Mouse (Mus musculus) kidney, embryonic 16.5 days (tissue): ENCODE measurements at regions not wholly inside any gene's neighbourhood (a gene's known extent, or its start where the extent isn't known, plus 50 kb on each side); places are given as distances from the start of the nearest gene placed in this dataset.

Experiments
- ATAC-seq: fragments of 200-750 bp; cut with Nextera tagmentation; 2 replicates; pipeline ENCODE4 v1.8.0; 2017; ENCODE audit warnings: moderate TSS enrichment; ENCODE audit not compliant: low FRiP score, low TSS enrichment
- H3K27ac ChIP-seq: fragments of 300-500 bp; sonication (generic); 2 replicates; pipeline ENCODE4 v1.5.1; 2014; ENCODE audit warnings: low read length
- H3K27me3 ChIP-seq: fragments of 300-500 bp; sonication (generic); 2 replicates; pipeline ENCODE4 v1.6.1; 2014; ENCODE audit warnings: low read length, control low read depth, mixed read lengths; ENCODE audit not compliant: insufficient read depth
- H3K36me3 ChIP-seq: fragments of 300-500 bp; sonication (generic); 2 replicates; pipeline ENCODE4 v1.6.1; 2014; ENCODE audit warnings: low read length, control low read depth, mixed read lengths; ENCODE audit not compliant: insufficient read depth
- H3K4me1 ChIP-seq: fragments of 300-500 bp; sonication (generic); 2 replicates; pipeline ENCODE4 v1.6.1; 2014; ENCODE audit warnings: low read length, control low read depth, mixed read lengths; ENCODE audit not compliant: insufficient read depth
- H3K4me2 ChIP-seq: fragments of 300-500 bp; sonication (generic); replicated peaks from 2 replicates; pipeline ENCODE4 v1.6.1; 2014; ENCODE audit warnings: low read depth, low read length
- H3K4me3 ChIP-seq: fragments of 300-500 bp; sonication (generic); 2 replicates; pipeline ENCODE4 v1.5.1; 2014; ENCODE audit warnings: mild to moderate bottlenecking, low read length
- H3K9ac ChIP-seq: fragments of 300-500 bp; sonication (generic); replicated peaks from 2 replicates; pipeline ENCODE4 v1.6.1; 2014; ENCODE audit warnings: low read length
- H3K9me3 ChIP-seq: fragments of 300-500 bp; sonication (generic); 2 replicates; pipeline ENCODE4 v1.6.1; 2016; ENCODE audit warnings: low read length, control low read depth
- WGBS: fragments of 180-500 bp; shearing (Covaris S2); extraction: QIAGEN DNeasy Blood & Tissue Kit; methylation state at CpG from one replicate; pipeline ENCODE4 v1.1.7; 2014; 5-methylcytosine and 5-hydroxymethylcytosine counted together

- no peak overlapping the region for H3K27ac ChIP-seq
- H3K9me3 ChIP-seq, result no peaks in the 10 kb centered on the region
- peaks cover 6% of the 10 kb centered on the region; the same call in 1 of the 2 replicates for H3K4me1 ChIP-seq
- no peaks in the 10 kb centered on the region for H3K36me3 ChIP-seq
- no peak overlapping the region for H3K4me2 ChIP-seq
- WGBS, result 21% methylated on average over 7 of the region's 7 CpGs
- H3K9ac ChIP-seq, result no peak overlapping the region
- H3K27me3 ChIP-seq, result peaks cover 20% of the 10 kb centered on the region
- ATAC-seq, result no peak
- no peak overlapping the region for H3K4me3 ChIP-seq
Observed at GRCm38 (mm10) chr6:99984057-99984855, 258.1 kb upstream of the Prok2 start.

DNA sequence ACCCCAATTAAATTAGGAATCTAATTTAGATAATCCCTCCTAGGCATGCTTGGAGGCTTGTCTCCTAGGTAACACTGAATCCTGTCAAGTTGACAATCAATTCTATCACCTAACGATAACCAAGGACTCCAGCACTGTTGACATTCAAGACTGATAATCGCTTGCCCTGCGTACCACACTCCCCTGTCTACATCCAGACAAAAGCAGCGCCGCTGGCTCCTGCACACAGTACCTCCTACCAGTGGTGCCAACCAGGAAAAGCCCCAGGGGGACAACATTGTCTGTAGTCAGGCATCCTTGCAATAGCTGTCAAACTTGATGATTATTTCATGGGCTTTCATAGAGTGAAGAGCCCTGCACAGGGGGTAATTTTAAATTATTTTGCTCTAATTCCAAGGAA is 253.4 kb upstream of the Prok2 start:
- no peak overlapping the region for H3K4me3 ChIP-seq
- 83% methylated on average over 5 of the region's 5 CpGs for WGBS
- 0 out of 2 replicates have a peak, but pooled peaks cover 3% of the 10 kb centered on the region for H3K4me1 ChIP-seq

GRCm38 (mm10) chr6:99978164-99978746 is 252.1 kb upstream of the Prok2 start:
- H3K27ac ChIP-seq, result no peak overlapping the region
- no peaks in the 10 kb centered on the region for H3K36me3 ChIP-seq
- H3K27me3 ChIP-seq, result peaks cover 3% of the 10 kb centered on the region; the same call in 1 of the 2 replicates
- no peak overlapping the region for H3K4me2 ChIP-seq
- ATAC-seq, result no peak
- no peak overlapping the region for H3K4me3 ChIP-seq
- no peaks in the 10 kb centered on the region for H3K4me1 ChIP-seq
- WGBS, result 69% methylated on average over 6 of the region's 6 CpGs
- no peak overlapping the region for H3K9ac ChIP-seq
- no peaks in the 10 kb centered on the region for H3K9me3 ChIP-seq

More for the DNA sequence above, 253.4 kb upstream of the Prok2 start:
- Histone ChIP-seq H3K27me3 (peaks cover 3% of the 10 kb centered on the region; the same call in 1 of the 2 replicates), H3K36me3 (no peaks in the 10 kb centered on the region), H3K4me2 (no peak overlapping the region), H3K9me3 (no peaks in the 10 kb centered on the region), H3K27ac (no peak overlapping the region), H3K9ac (no peak overlapping the region)
- no peak for ATAC-seq

GRCm38 (mm10) chr6:99976144-99976543 is 250.0 kb upstream of the Prok2 start:
- Histone ChIP-seq H3K9ac (no peak overlapping the region), H3K27ac (no peak overlapping the region), H3K4me1 (no peaks in the 10 kb centered on the region), H3K9me3 (no peaks in the 10 kb centered on the region), H3K4me3 (no peak overlapping the region), H3K27me3 (0 out of 2 replicates have a peak, but pooled peaks cover 3% of the 10 kb centered on the region), H3K4me2 (no peak overlapping the region), H3K36me3 (no peaks in the 10 kb centered on the region)
- no peak for ATAC-seq
- WGBS, result 66% methylated on average over 5 of the region's 5 CpGs

- 85% methylated on average over 7 of the region's 7 CpGs for whole genome bisulfite sequencing
- Histone ChIP-seq H3K27ac (no peak overlapping the region), H3K4me1 (no peaks in the 10 kb centered on the region)
Observed at GRCm38 (mm10) chr6:99975486-99975885, 249.3 kb upstream of the Prok2 start.

DNA sequence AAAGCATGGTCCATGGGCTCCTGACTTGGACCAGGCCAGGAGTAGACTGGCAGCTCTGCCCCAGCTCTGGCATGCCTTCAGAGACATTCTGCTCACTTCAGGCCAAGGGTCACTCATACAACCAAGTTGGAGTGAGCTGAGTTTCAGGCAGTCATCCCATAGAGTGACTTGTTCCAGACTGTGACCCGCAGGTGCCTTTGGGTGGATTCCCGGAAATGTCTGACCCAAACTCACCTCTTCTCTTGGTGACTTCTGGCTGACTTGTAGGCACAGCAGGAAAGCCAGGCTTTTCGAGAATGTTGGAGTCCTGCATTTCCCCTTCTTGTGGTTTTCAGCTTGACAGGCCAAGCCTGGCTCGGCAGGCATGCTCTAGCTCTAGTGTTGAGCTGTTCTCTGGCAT is 248.3 kb upstream of the Prok2 start:
- Histone ChIP-seq H3K4me3 (no peak overlapping the region), H3K4me2 (no peak overlapping the region), H3K27me3 (peaks cover 3% of the 10 kb centered on the region; the same call in 1 of the 2 replicates), H3K27ac (no peak overlapping the region), H3K9me3 (no peaks in the 10 kb centered on the region), H3K36me3 (no peaks in the 10 kb centered on the region), H3K9ac (no peak overlapping the region), H3K4me1 (no peaks in the 10 kb centered on the region)
- 81% methylated on average over 4 of the region's 4 CpGs for WGBS
- no peak for ATAC-seq

More at GRCm38 (mm10) chr6:99975486-99975885, 249.3 kb upstream of the Prok2 start:
- no peak overlapping the region for H3K9ac ChIP-seq
- no peak overlapping the region for H3K4me2 ChIP-seq
- peaks cover 3% of the 10 kb centered on the region; the same call in 1 of the 2 replicates for H3K27me3 ChIP-seq
- no peak overlapping the region for H3K4me3 ChIP-seq
- no peak for ATAC-seq
- no peaks in the 10 kb centered on the region for H3K9me3 ChIP-seq
- H3K36me3 ChIP-seq, result no peaks in the 10 kb centered on the region

- Histone ChIP-seq H3K4me1 (peaks cover 4% of the 10 kb centered on the region; the same call in 1 of the 2 replicates), H3K36me3 (no peaks in the 10 kb centered on the region), H3K4me3 (no peak overlapping the region), H3K4me2 (no peak overlapping the region), H3K27me3 (peaks cover 3% of the 10 kb centered on the region; the same call in 1 of the 2 replicates), H3K9ac (no peak overlapping the region), H3K9me3 (no peaks in the 10 kb centered on the region), H3K27ac (no peak overlapping the region)
- no peak for ATAC-seq
- 42% methylated on average over 9 of the region's 9 CpGs for WGBS
Observed at GRCm38 (mm10) chr6:99971376-99971775, 245.2 kb upstream of the Prok2 start.

DNA sequence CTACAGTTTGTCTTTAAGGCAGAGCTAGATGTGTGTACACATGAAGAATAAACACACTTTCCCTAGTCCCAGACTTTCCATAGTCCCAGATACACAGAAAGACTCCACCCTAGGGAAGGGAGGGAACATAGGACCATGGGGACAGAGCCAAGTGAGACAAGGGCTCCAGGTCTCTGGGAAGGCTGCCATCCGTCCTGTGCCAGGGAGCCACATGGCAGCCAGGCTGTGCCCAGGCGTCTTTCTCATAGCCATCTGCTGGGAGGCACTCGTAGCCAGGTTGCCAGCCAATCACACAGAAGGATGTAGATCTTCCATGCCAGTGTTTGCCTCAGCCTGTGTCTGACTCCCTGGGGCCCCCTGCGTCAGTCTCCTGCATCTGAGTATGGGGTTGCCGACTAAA is 242.7 kb upstream of the Prok2 start:
- Histone ChIP-seq H3K4me3 (no peak overlapping the region), H3K27me3 (no peaks in the 10 kb centered on the region; the same call in 1 of the 2 replicates), H3K9ac (no peak overlapping the region), H3K4me1 (peaks cover 4% of the 10 kb centered on the region; the same call in 1 of the 2 replicates), H3K4me2 (no peak overlapping the region), H3K36me3 (no peaks in the 10 kb centered on the region), H3K9me3 (0 out of 2 replicates have a peak, but pooled peaks cover 11% of the 10 kb centered on the region), H3K27ac (no peak overlapping the region)
- WGBS, result 76% methylated on average over 5 of the region's 5 CpGs
- no peak for ATAC-seq

DNA sequence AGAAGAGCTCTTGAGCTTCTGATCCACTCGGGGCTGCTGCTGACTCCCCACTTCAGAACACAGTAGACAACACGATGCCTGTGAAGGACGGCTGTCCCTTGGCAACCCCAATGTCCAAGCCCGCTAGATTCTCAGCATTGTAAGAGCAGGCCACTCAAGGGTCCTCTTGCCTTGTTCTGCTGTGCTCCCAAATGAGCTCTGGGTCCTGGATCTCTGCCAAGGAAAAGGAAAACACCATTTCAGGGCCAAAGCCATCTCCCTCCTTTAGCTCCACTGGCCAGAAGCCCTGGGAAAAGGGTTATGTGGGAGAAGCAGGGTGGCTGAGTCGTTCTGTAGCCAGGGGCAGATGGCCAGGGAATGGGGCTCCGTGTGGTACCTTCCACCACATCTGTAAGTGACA is 241.3 kb upstream of the Prok2 start:
- no peak overlapping the region for H3K27ac ChIP-seq
- no peak for ATAC-seq
- 67% methylated on average over 6 of the region's 6 CpGs for WGBS

DNA sequence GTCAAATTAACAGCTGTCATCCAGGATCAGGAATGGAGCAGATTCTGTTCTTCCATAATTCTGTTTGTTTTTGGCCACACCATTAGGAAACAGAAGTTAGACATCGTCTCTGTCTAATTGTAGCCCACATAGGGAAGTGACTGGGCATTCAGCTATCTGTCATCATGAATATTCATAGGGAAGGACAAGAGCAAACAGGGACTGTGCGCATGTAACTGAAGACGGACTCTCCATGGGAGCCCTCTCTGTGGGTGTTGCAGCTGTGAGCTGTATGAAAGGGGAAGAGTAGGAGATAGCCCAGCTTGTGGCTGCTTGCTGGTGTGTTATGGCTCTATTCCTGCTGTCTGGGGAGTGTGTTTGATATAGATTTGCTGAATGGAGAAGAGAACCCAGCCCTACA is 238.3 kb upstream of the Prok2 start:
- WGBS, result 89% methylated on average over 3 of the region's 3 CpGs
- Histone ChIP-seq H3K4me2 (no peak overlapping the region), H3K27ac (no peak overlapping the region), H3K36me3 (no peaks in the 10 kb centered on the region), H3K27me3 (no peaks in the 10 kb centered on the region), H3K4me3 (no peak overlapping the region), H3K9ac (no peak overlapping the region), H3K9me3 (0 out of 2 replicates have a peak, but pooled peaks cover 11% of the 10 kb centered on the region), H3K4me1 (peaks cover 4% of the 10 kb centered on the region; the same call in 1 of the 2 replicates)
- ATAC-seq, result no peak

More for the DNA sequence above, 241.3 kb upstream of the Prok2 start:
- H3K4me3 ChIP-seq, result no peak overlapping the region
- H3K9me3 ChIP-seq, result 0 out of 2 replicates have a peak, but pooled peaks cover 11% of the 10 kb centered on the region
- H3K4me2 ChIP-seq, result no peak overlapping the region
- no peak overlapping the region for H3K9ac ChIP-seq
- no peaks in the 10 kb centered on the region for H3K36me3 ChIP-seq
- H3K4me1 ChIP-seq, result peaks cover 4% of the 10 kb centered on the region; the same call in 1 of the 2 replicates
- H3K27me3 ChIP-seq, result no peaks in the 10 kb centered on the region; the same call in 1 of the 2 replicates
